Mouse (Mus musculus) thymus, adult 2 months (tissue): Measurements from ENCODE around the gene Ncapd2. TPM values are rescaled to one million over a fixed set of nuclear protein-coding genes. Genes with fewer than 3 reads are reported as not detected.

Source experiments
- DNase-seq: peaks from one replicate; pipeline ENCODE4 v3.0.0; 2021
- H3K27ac ChIP-seq: fragments of 200-500 bp; 2 replicates; pipeline ENCODE4 v1.5.1; 2012; ENCODE audit warnings: low read length, control low read depth; ENCODE audit not compliant: control insufficient read depth, insufficient read depth
- H3K27me3 ChIP-seq: fragments of 200-500 bp; 2 replicates; pipeline ENCODE4 v1.6.1; 2012; ENCODE audit warnings: mild to moderate bottlenecking, low read length, moderate library complexity, mixed read lengths; ENCODE audit not compliant: control insufficient read depth, insufficient read depth
- H3K36me3 ChIP-seq: fragments of 200-500 bp; 2 replicates; pipeline ENCODE4 v1.6.1; 2012; ENCODE audit warnings: mild to moderate bottlenecking, low read length, moderate library complexity; ENCODE audit not compliant: control insufficient read depth, insufficient read depth
- H3K4me1 ChIP-seq: fragments of 200-500 bp; replicated peaks from 2 replicates; pipeline ENCODE4 v1.6.1; 2012; ENCODE audit warnings: low read length; ENCODE audit not compliant: control insufficient read depth, insufficient read depth
- H3K4me3 ChIP-seq: fragments of 200-500 bp; 2 replicates; pipeline ENCODE4 v1.5.1; 2012; ENCODE audit warnings: mild to moderate bottlenecking, low read length, control low read depth, moderate library complexity; ENCODE audit not compliant: control insufficient read depth, insufficient read depth
- CTCF ChIP-seq: fragments of 200-500 bp; IDR thresholded peaks from 2 replicates; pipeline ENCODE4 v1.5.1; 2012; ENCODE audit warnings: mild to moderate bottlenecking, control low read depth, low read length, moderate library complexity, borderline replicate concordance; ENCODE audit not compliant: control insufficient read depth, poor library complexity, insufficient read depth; ENCODE audit errors: extremely low read depth
- POLR2A ChIP-seq: fragments of 200-500 bp; IDR thresholded peaks from 2 replicates; pipeline ENCODE4 v1.6.1; 2012; ENCODE audit warnings: mild to moderate bottlenecking, low read length, control low read depth, moderate library complexity; ENCODE audit not compliant: control insufficient read depth, poor library complexity, insufficient read depth; ENCODE audit errors: extremely low read depth
- WGBS: fragments of 180-500 bp; shearing (Covaris S2); methylation state at CpG from one replicate; pipeline ENCODE4 v1.1.7; 2018; 5-methylcytosine and 5-hydroxymethylcytosine counted together
- polyA plus RNA-seq: library from polyadenylated mRNA; depleted of rRNA; stranded (reverse); fragments of >200 nt; gene quantifications from 2 replicates; pipeline ENCODE4 v1.2.3, GENCODE M21; 2012

Gene Ncapd2
- polyA plus RNA-seq, 1 experiment = 430 TPM

- peaks cover 49% of the 10 kb centered on the region for H3K4me1 ChIP-seq
- H3K36me3 ChIP-seq = peaks cover 44% of the 10 kb centered on the region
- DNase-seq = peak; percentile 69
- no peaks in the 10 kb centered on the region for H3K27me3 ChIP-seq
- no peak overlapping the region for H3K27ac ChIP-seq
- no peak overlapping the region for H3K4me3 ChIP-seq
- TF ChIP-seq CTCF = peak; percentile 31; the same call in 1 of the 2 replicates
- no peak for TF ChIP-seq POLR2A
- 81% methylated on average over 5 of the region's 5 CpGs for WGBS
Observed at GRCm38 (mm10) chr6:125225518-125226115, 34.1 kb upstream of the Ncapd2 start.

GRCm38 (mm10) chr6:125222577-125222976 lies 31.1 kb upstream of the Ncapd2 start:
- H3K4me3 ChIP-seq = peak overlapping the region; percentile 18
- no peak for TF ChIP-seq POLR2A
- H3K36me3 ChIP-seq = peaks cover 72% of the 10 kb centered on the region
- DNase-seq = peak; percentile 44
- peaks cover 58% of the 10 kb centered on the region for H3K4me1 ChIP-seq
- H3K27ac ChIP-seq = peak overlapping the region; percentile 98
- 19% methylated on average over 3 of the region's 3 CpGs for WGBS
- H3K27me3 ChIP-seq = no peaks in the 10 kb centered on the region

GRCm38 (mm10) chr6:125222146-125222545 lies 30.6 kb upstream of the Ncapd2 start:
- Histone ChIP-seq H3K27me3 (no peaks in the 10 kb centered on the region), H3K4me3 (no peak overlapping the region), H3K27ac (peak overlapping the region; percentile 99), H3K4me1 (peaks cover 60% of the 10 kb centered on the region), H3K36me3 (peaks cover 72% of the 10 kb centered on the region)
- WGBS = 2% methylated on average over 2 of the region's 2 CpGs
- TF ChIP-seq CTCF (0 out of 2 replicates have a peak, but pooled peaks have one; percentile 48), POLR2A (0 out of 2 replicates have a peak, but pooled peaks have one; percentile 23)
- peak; percentile 92 for DNase-seq

- peak overlapping the region; percentile 99 for H3K27ac ChIP-seq
- H3K27me3 ChIP-seq = no peaks in the 10 kb centered on the region
- DNase-seq = peak; percentile 31
- 93% methylated on average over 20 of the region's 20 CpGs for WGBS
- H3K36me3 ChIP-seq = peaks cover 63% of the 10 kb centered on the region
- H3K4me3 ChIP-seq = peak overlapping the region; percentile 3
- peaks cover 66% of the 10 kb centered on the region for H3K4me1 ChIP-seq
- TF ChIP-seq CTCF (no peak), POLR2A (no peak)
Observed at GRCm38 (mm10) chr6:125221115-125221745, 29.7 kb upstream of the Ncapd2 start.

GRCm38 (mm10) chr6:125218963-125219362 lies 27.5 kb upstream of the Ncapd2 start:
- H3K4me1 ChIP-seq = peaks cover 56% of the 10 kb centered on the region
- peaks cover 50% of the 10 kb centered on the region for H3K36me3 ChIP-seq
- peak; percentile 85 for DNase-seq
- WGBS = 60% methylated on average over 4 of the region's 4 CpGs
- no peak for TF ChIP-seq CTCF
- TF ChIP-seq POLR2A = no peak
- peak overlapping the region; percentile 89 for H3K27ac ChIP-seq
- H3K4me3 ChIP-seq = peak overlapping the region; percentile 20
- no peaks in the 10 kb centered on the region for H3K27me3 ChIP-seq

GRCm38 (mm10) chr6:125217899-125218298 lies 26.4 kb upstream of the Ncapd2 start:
- H3K4me1 ChIP-seq = peaks cover 49% of the 10 kb centered on the region
- peak overlapping the region; percentile 19; the same call in 1 of the 2 replicates for H3K27ac ChIP-seq
- H3K4me3 ChIP-seq = peak overlapping the region; percentile 21; the same call in 1 of the 2 replicates
- WGBS = 92% methylated on average over 11 of the region's 11 CpGs
- H3K27me3 ChIP-seq = no peaks in the 10 kb centered on the region
- TF ChIP-seq POLR2A (no peak), CTCF (no peak)
- DNase-seq = no peak
- H3K36me3 ChIP-seq = peaks cover 39% of the 10 kb centered on the region

- H3K27me3 ChIP-seq = no peaks in the 10 kb centered on the region
- TF ChIP-seq POLR2A (no peak), CTCF (no peak)
- H3K36me3 ChIP-seq = peaks cover 35% of the 10 kb centered on the region
- H3K4me3 ChIP-seq = peak overlapping the region; percentile 31; the same call in 1 of the 2 replicates
- H3K27ac ChIP-seq = no peak overlapping the region
- WGBS = 53% methylated on average over 2 of the region's 2 CpGs
- peak; percentile 14 for DNase-seq
- peaks cover 44% of the 10 kb centered on the region for H3K4me1 ChIP-seq
Observed at GRCm38 (mm10) chr6:125216898-125217297, 25.4 kb upstream of the Ncapd2 start.
